Comparison of ENCODE assay signal across 8 mouse cellular contexts in genomic region chr8:105254152-105254965, GRCm38 (mm10). TPM values are rescaled to one million over a fixed set of nuclear protein-coding genes. Genes with fewer than 3 reads are reported as not detected.
DNase-seq lines count a peak whose midpoint lies in the region; ATAC-seq lines count a peak whose summit lies in the region.

No protein-coding gene starts in this region.

- under 1% methylated on average over 70 of the region's 74 CpGs for WGBS in hindbrain, embryonic 14.5 days

- peak overlapping the region; percentile 60 for H3K27ac ChIP-seq in hindbrain, embryonic 14.5 days

- peaks cover 40% of the 10 kb centered on the region for H3K36me3 ChIP-seq in hindbrain, embryonic 14.5 days (replicated peaks; ENCODE audit: control insufficient read depth, insufficient read depth)

- H3K9ac ChIP-seq in hindbrain, embryonic 14.5 days = peak overlapping the region; percentile 72

- peak; percentile 81 for ATAC-seq in hindbrain, embryonic 14.5 days (ENCODE audit: low FRiP score)

- H3K27me3 ChIP-seq in hindbrain, embryonic 14.5 days (ENCODE audit: control insufficient read depth, insufficient read depth, low read length) = peaks cover 44% of the 10 kb centered on the region

- no peaks in the 10 kb centered on the region for H3K9me3 ChIP-seq in hindbrain, embryonic 14.5 days (ENCODE audit: control insufficient read depth, low read length)

- peaks cover 14% of the 10 kb centered on the region; the same call in 1 of the 2 replicates for H3K4me1 ChIP-seq in hindbrain, embryonic 14.5 days (replicated peaks; ENCODE audit: control insufficient read depth, insufficient read depth, low read length)

- peak; percentile 85 for DNase-seq in T-cell, adult 2 months (ENCODE audit: low spot score)
- DNase-seq in cerebellum, postnatal 25 days = peak; percentile 84 to 93
- peak; percentile 80 to 82 for DNase-seq in frontal cortex, postnatal 25 days (ENCODE audit: low spot score in 2 of 2)
- DNase-seq in hindbrain, embryonic 14.5 days (ENCODE audit: low spot score) = peak; percentile 83
- DNase-seq in left cerebral cortex, adult 11 months (ENCODE audit: low spot score) = peak; percentile 87
- DNase-seq in lung, postnatal 36 days = peak; percentile 94
- DNase-seq in retina, postnatal 1 day = peak; percentile 92
- peak; percentile 100 for DNase-seq in thymus, postnatal 4 days

- peak overlapping the region; percentile 98 for H3K4me2 ChIP-seq in hindbrain, embryonic 14.5 days (replicated peaks)

- H3K4me3 ChIP-seq in hindbrain, embryonic 14.5 days (replicated peaks; ENCODE audit: low read length) = peak overlapping the region; percentile 56

RNA-seq across cellular contexts. Expression of gene B3gnt9, which starts 0.6 kb away (rescaled TPM):
- 8.7 and 11.5 TPM in 2 replicates for polyA plus RNA-seq in hindbrain, embryonic 14.5 days (2014; fragmentation: Nextera tagmentation; extraction: Ambion mirVana)

RNA-seq across cellular contexts. Expression of gene Tradd, which starts 10.1 kb away (rescaled TPM):
- 15.2 and 17.4 TPM in 2 replicates for polyA plus RNA-seq in hindbrain, embryonic 14.5 days (2014; fragmentation: Nextera tagmentation; extraction: Ambion mirVana)

RNA-seq across cellular contexts. Expression of gene Fbxl8, which starts 10.1 kb away (rescaled TPM):
- 1.2 and 2.0 TPM in 2 replicates for polyA plus RNA-seq in hindbrain, embryonic 14.5 days (2014; fragmentation: Nextera tagmentation; extraction: Ambion mirVana)

RNA-seq across cellular contexts. Expression of gene Hsf4, which starts 15.2 kb away (rescaled TPM):
- polyA plus RNA-seq in hindbrain, embryonic 14.5 days (2014; fragmentation: Nextera tagmentation; extraction: Ambion mirVana) = 0.63 and 0.79 TPM in 2 replicates

RNA-seq across cellular contexts. Expression of gene Nol3, which starts 21.6 kb away (rescaled TPM):
- 4.0 and 4.3 TPM in 2 replicates for polyA plus RNA-seq in hindbrain, embryonic 14.5 days (2014; fragmentation: Nextera tagmentation; extraction: Ambion mirVana)

Comparison
In these comparisons a context has a peak if more than half of its experiments do, and no peak if none do; other contexts are left out.
1. Peak in every context shown above with its lines: DNase-seq, ATAC-seq, H3K4me3 ChIP-seq and H3K27ac ChIP-seq.